Mouse (Mus musculus): Measurements from ENCODE around the gene Gclm. TPM values are rescaled to one million over a fixed set of nuclear protein-coding genes. Genes with fewer than 3 reads are reported as not detected.
"Not testable (repeated sequence)": the region's sequence is repeated elsewhere in the genome, so short reads cannot be mapped to it uniquely, and the experiment has no call there.

Gclm gene
- polyA plus RNA-seq, 1 experiment = 799 TPM

- H3K9me3 ChIP-seq = no peaks in the 10 kb centered on the region
- H3K4me3 ChIP-seq (replicated peaks) = no peak overlapping the region
- H3K4me1 ChIP-seq = peaks cover 37% of the 10 kb centered on the region
- H3K27me3 ChIP-seq (replicated peaks) = no peaks in the 10 kb centered on the region
- H3K36me3 ChIP-seq (replicated peaks; ENCODE audit: low read length) = peaks cover 49% of the 10 kb centered on the region
- TF ChIP-seq GATA1 (IDR thresholded peaks at IDR 0.05; ENCODE audit: borderline replicate concordance, low read length) = no peak
- no peak for TF ChIP-seq FLI1 (IDR thresholded peaks at IDR 0.05; ENCODE audit: low read length)
These were observed 24.6 kb downstream of the Gclm start for GRCm38 (mm10) chr3:122269986-122270385.

- Histone ChIP-seq H3K36me3 (replicated peaks; ENCODE audit: low read length) (peaks cover 50% of the 10 kb centered on the region), H3K4me1 (peaks cover 63% of the 10 kb centered on the region)
- H3K27me3 ChIP-seq (replicated peaks); H3K4me3 ChIP-seq (replicated peaks); H3K9me3 ChIP-seq: not testable (repeated sequence)
These were observed 27.2 kb downstream of the Gclm start for GRCm38 (mm10) chr3:122272565-122272964.

- TF ChIP-seq GATA1 (IDR thresholded peaks at IDR 0.05; ENCODE audit: borderline replicate concordance, low read length) = no peak
- no peak for TF ChIP-seq FLI1 (IDR thresholded peaks at IDR 0.05; ENCODE audit: low read length)
- peaks cover 72% of the 10 kb centered on the region for H3K4me1 ChIP-seq
- peak overlapping the region; percentile 95 for H3K4me3 ChIP-seq (replicated peaks)
- H3K27me3 ChIP-seq (replicated peaks) = no peaks in the 10 kb centered on the region
- H3K9me3 ChIP-seq = no peaks in the 10 kb centered on the region
- peaks cover 50% of the 10 kb centered on the region for H3K36me3 ChIP-seq (replicated peaks; ENCODE audit: low read length)
These were observed 28.3 kb downstream of the Gclm start for GRCm38 (mm10) chr3:122273407-122274240.

GRCm38 (mm10) chr3:122274241-122275024, 29.1 kb downstream of the Gclm start, which contains the start of gene Dnttip2:
Gene Dnttip2, plus strand, starts transcription at chr3:122274388.
- Histone ChIP-seq H3K36me3 (replicated peaks; ENCODE audit: low read length) (peaks cover 53% of the 10 kb centered on the region), H3K9me3 (no peaks in the 10 kb centered on the region), H3K4me3 (replicated peaks) (peak within 1 kb of the TSS; percentile 95), H3K4me1 (peaks cover 72% of the 10 kb centered on the region), H3K27me3 (replicated peaks) (no peaks in the 10 kb centered on the region)
- TF ChIP-seq GATA1 (IDR thresholded peaks at IDR 0.05; ENCODE audit: borderline replicate concordance, low read length) = no peak

GRCm38 (mm10) chr3:122275111-122275510, 29.8 kb downstream of the Gclm start:
- peaks cover 55% of the 10 kb centered on the region for H3K36me3 ChIP-seq (replicated peaks; ENCODE audit: low read length)
- peak overlapping the region; percentile 95 for H3K4me3 ChIP-seq (replicated peaks)
- TF ChIP-seq GATA1 (IDR thresholded peaks at IDR 0.05; ENCODE audit: borderline replicate concordance, low read length) (no peak), FLI1 (IDR thresholded peaks at IDR 0.05; ENCODE audit: low read length) (no peak)
- H3K9me3 ChIP-seq = no peaks in the 10 kb centered on the region
- no peaks in the 10 kb centered on the region for H3K27me3 ChIP-seq (replicated peaks)
- H3K4me1 ChIP-seq = peaks cover 70% of the 10 kb centered on the region

GRCm38 (mm10) chr3:122287195-122287594, 41.8 kb downstream of the Gclm start:
- TF ChIP-seq GATA1 (IDR thresholded peaks at IDR 0.05; ENCODE audit: borderline replicate concordance, low read length) (no peak), FLI1 (IDR thresholded peaks at IDR 0.05; ENCODE audit: low read length) (no peak)
- peaks cover 18% of the 10 kb centered on the region for H3K4me1 ChIP-seq

GRCm38 (mm10) chr3:122288613-122289195, 43.3 kb downstream of the Gclm start:
- no peaks in the 10 kb centered on the region for H3K9me3 ChIP-seq
- no peak for TF ChIP-seq FLI1 (IDR thresholded peaks at IDR 0.05; ENCODE audit: low read length)
- TF ChIP-seq GATA1 (IDR thresholded peaks at IDR 0.05; ENCODE audit: borderline replicate concordance, low read length) = no peak
- H3K4me1 ChIP-seq = peaks cover 23% of the 10 kb centered on the region
- H3K27me3 ChIP-seq (replicated peaks) = no peaks in the 10 kb centered on the region
- H3K36me3 ChIP-seq (replicated peaks; ENCODE audit: low read length) = peaks cover 22% of the 10 kb centered on the region
- no peak overlapping the region for H3K4me3 ChIP-seq (replicated peaks)

More at GRCm38 (mm10) chr3:122287195-122287594, 41.8 kb downstream of the Gclm start:
- no peaks in the 10 kb centered on the region for H3K9me3 ChIP-seq
- H3K27me3 ChIP-seq (replicated peaks) = no peaks in the 10 kb centered on the region
- no peak overlapping the region for H3K4me3 ChIP-seq (replicated peaks)
- H3K36me3 ChIP-seq (replicated peaks; ENCODE audit: low read length) = peaks cover 37% of the 10 kb centered on the region

- not testable (repeated sequence) for H3K9me3 ChIP-seq; H3K4me3 ChIP-seq (replicated peaks); H3K27me3 ChIP-seq (replicated peaks)
- Histone ChIP-seq H3K36me3 (replicated peaks; ENCODE audit: low read length) (peaks cover 15% of the 10 kb centered on the region), H3K4me1 (peaks cover 29% of the 10 kb centered on the region)
These were observed 44.0 kb downstream of the Gclm start for GRCm38 (mm10) chr3:122289344-122289743.

- TF ChIP-seq FLI1 (IDR thresholded peaks at IDR 0.05; ENCODE audit: low read length) = no peak
- no peak for TF ChIP-seq GATA1 (IDR thresholded peaks at IDR 0.05; ENCODE audit: borderline replicate concordance, low read length)
- Histone ChIP-seq H3K27me3 (replicated peaks) (no peaks in the 10 kb centered on the region), H3K4me1 (peaks cover 41% of the 10 kb centered on the region), H3K36me3 (replicated peaks; ENCODE audit: low read length) (peaks cover 2% of the 10 kb centered on the region), H3K9me3 (no peaks in the 10 kb centered on the region), H3K4me3 (replicated peaks) (no peak overlapping the region)
These were observed 45.3 kb downstream of the Gclm start for GRCm38 (mm10) chr3:122290696-122291095.

- peaks cover 43% of the 10 kb centered on the region for H3K4me1 ChIP-seq
- no peaks in the 10 kb centered on the region for H3K27me3 ChIP-seq (replicated peaks)
- no peaks in the 10 kb centered on the region for H3K36me3 ChIP-seq (replicated peaks; ENCODE audit: low read length)
- no peak overlapping the region for H3K4me3 ChIP-seq (replicated peaks)
- H3K9me3 ChIP-seq = no peaks in the 10 kb centered on the region
- TF ChIP-seq GATA1 (IDR thresholded peaks at IDR 0.05; ENCODE audit: borderline replicate concordance, low read length) (no peak), FLI1 (IDR thresholded peaks at IDR 0.05; ENCODE audit: low read length) (no peak)
These were observed 46.5 kb downstream of the Gclm start for GRCm38 (mm10) chr3:122291828-122292227.
